Mouse (Mus musculus) heart, postnatal 36 days (tissue): Measurements from ENCODE around the gene Efemp2. TPM values are rescaled to one million over a fixed set of nuclear protein-coding genes. Genes with fewer than 3 reads are reported as not detected.

Source experiments
- DNase-seq, 2 experiments: peaks; one replicate each; pipeline ENCODE4 v3.0.0; 2021 to 2022
- intact Hi-C: fragments of 180-260 bp; cut with DNase I; formaldehyde crosslinking; loops from one replicate; pipeline ENCODE4 v1.15.1; 2025
- total RNA-seq, 2 experiments: library from RNA; stranded (reverse); gene quantifications; 2 replicates each; pipeline ENCODE4 v1.2.3; 2021

Efemp2 gene
- total RNA-seq, 2 experiments from 2014 or later, result 9.0 to 9.8 TPM

GRCm38 (mm10) chr19:5448354-5449150 lies 25.2 kb upstream of the Efemp2 start:
- intact Hi-C loops, result no loop called here
- DNase-seq, result no peak

GRCm38 (mm10) chr19:5449673-5450072 lies 24.1 kb upstream of the Efemp2 start:
- no peak for DNase-seq
- intact Hi-C loops, result no loop called here

- DNase-seq, result no peak
- intact Hi-C loops, result no loop called here
Observed at GRCm38 (mm10) chr19:5451766-5452165, 22.0 kb upstream of the Efemp2 start.

GRCm38 (mm10) chr19:5455037-5455436 lies 18.7 kb upstream of the Efemp2 start:
- DNase-seq, result no peak
- intact Hi-C loops, result loop anchor here (1.0 kb wide), 1 partner anchor 22 kb away; no protein-coding TSS in a partner anchor

- intact Hi-C loops, result loop anchor here (1.0 kb wide), 1 partner anchor 22 kb away; no protein-coding TSS in a partner anchor
- DNase-seq, result no peak
Observed at GRCm38 (mm10) chr19:5455568-5455967, 18.2 kb upstream of the Efemp2 start.

- intact Hi-C loops, result no loop called here
- peak; percentile 55 to 70 for DNase-seq
Observed at GRCm38 (mm10) chr19:5456241-5456921, 17.4 kb upstream of the Efemp2 start.

- intact Hi-C loops, result no loop called here
- peak; percentile 94 to 95 for DNase-seq
Observed at GRCm38 (mm10) chr19:5456922-5457745, 16.6 kb upstream of the Efemp2 start.

GRCm38 (mm10) chr19:5457746-5458442 lies 15.9 kb upstream of the Efemp2 start, which contains the start of gene Ccdc85b:
Gene Ccdc85b, minus strand, starts transcription at chr19:5457894.
- DNase-seq, result no peak
- intact Hi-C loops, result no loop called here

- intact Hi-C loops, result no loop called here
- DNase-seq, result no peak
Observed at GRCm38 (mm10) chr19:5459019-5459418, 14.7 kb upstream of the Efemp2 start.

- no peak for DNase-seq
- intact Hi-C loops, result no loop called here
Observed at GRCm38 (mm10) chr19:5459896-5460295, 13.9 kb upstream of the Efemp2 start.

GRCm38 (mm10) chr19:5460465-5460911 lies 13.3 kb upstream of the Efemp2 start, which contains the start of gene Fibp:
Gene Fibp, plus strand, starts transcription at chr19:5460615.
- intact Hi-C loops, result no loop called here
- DNase-seq, result peak; percentile 87 to 93

GRCm38 (mm10) chr19:5461411-5461810 lies 12.3 kb upstream of the Efemp2 start:
- DNase-seq, result no peak
- intact Hi-C loops, result no loop called here

- no peak for DNase-seq
- intact Hi-C loops, result no loop called here
Observed at GRCm38 (mm10) chr19:5463212-5463611, 10.5 kb upstream of the Efemp2 start.

GRCm38 (mm10) chr19:5463791-5464562 lies 9.8 kb upstream of the Efemp2 start:
- peak; percentile 64 to 65 for DNase-seq
- intact Hi-C loops, result loop anchor here (2.0 kb wide), 1 partner anchor 23 kb away; no protein-coding TSS in a partner anchor

GRCm38 (mm10) chr19:5465037-5465436 lies 8.7 kb upstream of the Efemp2 start:
- intact Hi-C loops, result loop anchor here (2.0 kb wide), 1 partner anchor 22 kb away; no protein-coding TSS in a partner anchor
- no peak for DNase-seq

GRCm38 (mm10) chr19:5466916-5467500 lies 6.7 kb upstream of the Efemp2 start:
- intact Hi-C loops, result no loop called here
- DNase-seq, result no peak

- intact Hi-C loops, result no loop called here
- no peak for DNase-seq
Observed at GRCm38 (mm10) chr19:5468374-5468773, 5.4 kb upstream of the Efemp2 start, which contains the start of gene Ctsw. Gene Ctsw, minus strand, starts transcription at chr19:5468507.

- intact Hi-C loops, result no loop called here
- DNase-seq, result no peak
Observed at GRCm38 (mm10) chr19:5471846-5472245, 1.9 kb upstream of the Efemp2 start.

GRCm38 (mm10) chr19:5472857-5473256 lies 897 bp upstream of the Efemp2 start:
- DNase-seq, result no peak
- intact Hi-C loops, result no loop called here
